Mouse (Mus musculus): ENCODE measurements around the gene Ppp1r1b. TPM values are rescaled to one million over a fixed set of nuclear protein-coding genes. Genes with fewer than 3 reads are reported as not detected.

The Ppp1r1b gene
- total RNA-seq, 2 experiments from 2014 or later, result not detected

- ATAC-seq (replicated peaks; ENCODE audit: poor library complexity, severe bottlenecking), result no peak
These were observed 7.0 kb upstream of the Ppp1r1b start for GRCm38 (mm10) chr11:98341174-98341573.

GRCm38 (mm10) chr11:98342000-98342945 lies 5.9 kb upstream of the Ppp1r1b start:
- peak; percentile 85 for ATAC-seq (replicated peaks; ENCODE audit: poor library complexity, severe bottlenecking)

GRCm38 (mm10) chr11:98345253-98345652 lies 3.0 kb upstream of the Ppp1r1b start:
- ATAC-seq (replicated peaks; ENCODE audit: poor library complexity, severe bottlenecking), result peak; percentile 39; the same call in 1 of the 2 replicates

GRCm38 (mm10) chr11:98346168-98346567 lies 2.0 kb upstream of the Ppp1r1b start:
- no peak for ATAC-seq (replicated peaks; ENCODE audit: poor library complexity, severe bottlenecking)

DNA sequence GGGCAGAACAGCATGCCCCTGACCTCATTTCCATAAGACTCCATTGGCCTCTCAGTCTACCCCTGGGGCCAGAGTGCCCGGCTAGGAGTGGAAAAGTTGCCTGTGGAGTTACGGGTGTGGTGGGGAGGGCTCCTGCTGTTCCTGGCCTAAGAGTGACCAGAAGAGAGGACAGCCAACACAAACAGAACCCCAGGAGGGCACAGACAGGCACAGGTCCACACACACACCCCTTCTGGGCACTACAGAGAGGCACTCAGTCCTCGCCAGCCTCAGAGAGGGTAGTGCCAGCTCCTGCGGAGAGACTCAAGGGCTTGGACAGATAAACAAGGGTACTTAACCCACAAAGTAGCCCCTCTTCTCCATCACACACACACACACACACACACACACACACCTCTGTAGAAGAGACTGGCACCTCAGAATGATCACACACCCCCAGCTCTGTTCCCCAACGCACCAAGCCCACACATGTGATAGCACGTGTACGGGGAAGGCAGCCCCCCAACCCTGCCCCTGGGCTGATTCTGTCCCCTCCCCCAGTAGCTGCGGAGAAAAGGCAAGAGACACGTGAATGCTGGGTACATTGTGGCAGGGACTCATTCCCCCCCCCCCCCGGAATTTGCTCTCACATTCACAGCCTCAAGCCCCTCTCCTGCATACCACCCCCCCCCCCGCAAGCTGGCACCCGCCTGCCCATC lies 670 bp upstream of the Ppp1r1b start:
- ATAC-seq (replicated peaks; ENCODE audit: poor library complexity, severe bottlenecking), result no peak

GRCm38 (mm10) chr11:98349308-98349707 lies 1.1 kb downstream of the Ppp1r1b start:
- no peak for ATAC-seq (replicated peaks; ENCODE audit: poor library complexity, severe bottlenecking)

- ATAC-seq (replicated peaks; ENCODE audit: poor library complexity, severe bottlenecking), result no peak
These were observed 4.2 kb downstream of the Ppp1r1b start for GRCm38 (mm10) chr11:98352272-98352990.

DNA sequence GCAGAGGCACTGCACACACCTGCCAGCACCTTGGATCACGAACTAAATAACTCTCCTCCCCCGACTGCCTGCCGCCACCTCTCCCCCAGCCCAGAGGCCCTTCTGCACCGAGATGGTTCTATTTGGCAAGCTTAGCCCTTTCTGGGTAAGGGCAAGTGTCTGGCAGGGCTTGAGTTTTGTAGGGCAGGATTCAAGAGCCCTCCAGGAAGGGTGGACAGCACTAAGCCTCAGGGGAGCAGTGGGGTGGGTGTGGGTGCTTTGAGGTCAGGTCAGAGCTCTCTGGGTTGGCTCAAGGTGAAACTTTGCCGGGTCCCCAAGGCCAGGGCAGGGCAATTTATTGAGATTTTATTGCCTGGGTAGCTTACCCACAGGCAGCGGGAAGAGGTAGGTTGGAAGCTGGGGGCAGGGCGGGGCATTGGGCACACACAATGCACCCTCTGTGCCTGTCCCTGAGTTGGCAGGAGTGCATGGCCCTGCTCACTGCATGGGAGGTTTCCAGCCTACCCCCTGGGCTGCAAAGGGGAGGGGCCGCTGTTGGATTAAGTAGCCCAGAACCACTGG lies 5.5 kb downstream of the Ppp1r1b start:
- ATAC-seq (replicated peaks; ENCODE audit: poor library complexity, severe bottlenecking), result no peak

DNA sequence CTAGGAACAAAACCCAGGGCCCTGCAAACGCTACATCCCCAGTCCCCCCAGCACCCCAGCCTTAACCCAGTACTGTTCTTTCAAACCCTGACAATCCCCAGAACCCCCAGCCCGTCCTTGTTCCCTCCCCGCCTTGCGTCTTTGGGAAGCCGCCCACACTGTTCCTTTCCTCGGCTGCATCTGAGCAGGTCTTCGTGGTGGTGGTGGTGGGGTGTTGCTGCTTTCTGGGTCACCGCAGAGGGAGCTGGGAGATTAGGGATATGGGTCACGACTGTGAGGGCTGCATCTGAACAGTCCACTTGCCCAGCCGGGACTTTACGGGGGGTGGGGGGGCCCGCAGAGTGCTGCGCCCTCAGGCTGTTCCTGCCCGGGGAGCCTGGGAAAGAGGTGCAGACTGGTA lies 6.2 kb downstream of the Ppp1r1b start:
- ATAC-seq (replicated peaks; ENCODE audit: poor library complexity, severe bottlenecking), result no peak

DNA sequence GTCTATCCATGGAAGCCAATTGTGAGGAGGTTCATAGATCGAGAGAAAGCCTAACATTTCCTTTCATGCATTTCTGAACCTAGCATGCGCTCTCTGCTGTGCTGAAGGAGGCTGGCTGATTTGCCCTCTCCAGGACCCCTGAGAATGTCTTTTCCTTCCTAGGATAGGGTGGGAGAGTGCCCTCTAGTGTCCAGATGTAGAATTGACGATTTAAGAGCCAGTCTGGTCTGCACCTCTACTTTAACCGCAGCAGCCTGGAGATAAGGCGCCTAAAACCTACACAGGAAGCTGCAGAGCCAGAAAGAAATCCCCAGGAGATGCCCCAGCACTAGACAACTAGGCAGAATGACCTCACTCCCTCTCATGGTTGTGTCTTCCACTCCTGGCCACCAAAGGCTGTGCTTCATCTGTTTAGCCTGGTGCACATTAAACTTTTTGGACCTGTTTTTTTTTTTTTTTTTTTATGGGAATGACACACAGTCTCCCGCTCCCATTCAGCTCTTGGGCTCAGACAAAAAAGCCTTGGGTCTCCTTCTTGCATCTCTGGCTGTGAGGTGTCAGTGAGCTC lies 7.6 kb downstream of the Ppp1r1b start:
- peak; percentile 60 for ATAC-seq (replicated peaks; ENCODE audit: poor library complexity, severe bottlenecking)

- no peak for ATAC-seq (replicated peaks; ENCODE audit: poor library complexity, severe bottlenecking)
These were observed 8.6 kb downstream of the Ppp1r1b start for GRCm38 (mm10) chr11:98356625-98357394.

DNA sequence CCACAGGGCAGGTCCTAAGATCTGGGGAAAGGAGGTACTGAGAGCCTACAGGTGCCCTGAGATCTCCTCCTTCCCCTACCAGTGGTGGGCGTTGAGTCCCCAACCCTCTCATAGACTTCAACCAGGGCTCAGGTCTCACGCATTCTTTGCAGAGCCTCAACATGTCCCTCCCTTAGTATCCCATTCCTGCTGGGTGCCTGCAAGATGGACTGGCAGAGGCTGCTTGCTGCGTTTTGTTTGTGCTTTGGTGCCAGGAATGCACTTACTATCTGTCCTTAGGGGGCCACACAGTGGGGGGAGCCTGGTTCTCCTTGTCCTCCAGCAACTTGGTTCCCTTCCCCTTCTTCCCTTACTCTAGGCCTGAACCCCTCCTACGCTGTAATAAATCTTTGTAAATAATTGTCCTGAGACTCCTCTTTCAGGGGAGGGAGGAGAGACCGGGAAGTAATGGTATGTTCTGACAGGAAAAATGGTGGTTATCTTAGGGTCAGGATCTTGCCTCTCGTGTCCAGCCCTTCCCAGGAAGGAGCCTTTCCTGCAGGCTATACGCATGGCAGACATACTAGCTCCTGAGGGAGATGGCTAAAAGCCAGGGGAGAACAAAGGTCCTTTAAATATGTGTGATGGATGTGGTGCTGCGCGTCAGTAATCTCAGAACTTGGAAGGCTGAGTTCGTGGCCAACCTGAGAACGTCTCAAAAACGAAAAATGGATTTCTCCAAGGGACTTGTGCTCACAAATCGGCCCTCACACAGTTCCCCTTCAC lies 9.4 kb downstream of the Ppp1r1b start:
- ATAC-seq (replicated peaks; ENCODE audit: poor library complexity, severe bottlenecking), result no peak

GRCm38 (mm10) chr11:98358161-98359083 lies 10.2 kb downstream of the Ppp1r1b start, which contains the start of gene Stard3:
Stard3 (plus strand) TSS chr11:98358368.
- ATAC-seq (replicated peaks; ENCODE audit: poor library complexity, severe bottlenecking), result peak; percentile 61

DNA sequence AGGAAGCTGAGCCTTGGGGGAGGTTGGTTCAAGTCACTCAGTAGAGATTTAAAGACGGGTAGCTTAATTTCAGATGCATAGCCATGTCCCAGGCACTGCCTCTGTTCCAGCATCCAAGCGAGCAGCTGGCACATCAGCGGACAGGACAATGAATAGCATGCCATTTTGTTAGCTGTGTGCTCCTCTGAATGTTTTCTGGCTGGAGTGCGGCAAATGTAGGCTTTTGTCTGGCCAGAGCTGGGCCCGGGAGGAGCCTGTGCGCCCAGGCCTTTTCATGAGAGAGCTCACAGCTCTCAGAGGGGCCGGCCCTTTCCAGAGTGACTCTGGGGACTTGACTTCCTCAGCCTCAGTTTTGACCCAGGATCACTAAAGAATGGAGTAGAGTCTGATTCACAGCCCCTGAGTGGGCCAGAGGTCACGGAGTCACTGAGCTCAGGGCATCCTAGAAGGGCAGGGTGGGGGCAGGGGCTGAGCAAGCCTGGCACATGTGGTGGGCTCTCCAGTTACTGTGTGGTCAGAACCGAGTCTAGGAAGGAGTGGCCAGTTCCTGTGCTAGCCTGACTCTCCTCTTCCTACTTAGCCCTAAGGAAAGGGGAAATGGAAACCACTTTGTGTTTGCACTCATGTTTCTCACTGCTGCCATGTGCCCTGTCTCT lies 12.8 kb downstream of the Ppp1r1b start:
- peak; percentile 77 for ATAC-seq (replicated peaks; ENCODE audit: poor library complexity, severe bottlenecking)

DNA sequence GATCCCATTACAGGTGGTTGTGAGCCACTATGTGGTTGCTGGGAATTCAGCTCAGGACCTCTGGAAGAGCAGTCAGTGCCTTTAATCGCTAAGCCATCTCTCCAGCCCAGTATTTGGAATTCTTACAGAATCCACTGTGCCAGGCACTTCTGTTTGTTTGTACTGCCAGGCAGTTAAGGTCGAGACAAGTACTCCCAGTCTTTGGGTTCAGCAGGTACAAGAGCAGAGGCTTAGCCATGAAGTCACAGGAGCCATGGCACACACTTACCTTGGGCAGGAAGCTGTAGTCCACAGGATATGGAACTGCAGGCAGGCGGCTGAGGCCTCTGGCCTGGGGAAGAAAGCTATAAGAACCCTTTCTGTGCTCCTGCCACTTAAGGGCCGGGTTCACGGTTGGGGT lies 15.6 kb downstream of the Ppp1r1b start:
- no peak for ATAC-seq (replicated peaks; ENCODE audit: poor library complexity, severe bottlenecking)

- ATAC-seq (replicated peaks; ENCODE audit: poor library complexity, severe bottlenecking), result no peak
These were observed 16.2 kb downstream of the Ppp1r1b start for GRCm38 (mm10) chr11:98364410-98364809.

DNA sequence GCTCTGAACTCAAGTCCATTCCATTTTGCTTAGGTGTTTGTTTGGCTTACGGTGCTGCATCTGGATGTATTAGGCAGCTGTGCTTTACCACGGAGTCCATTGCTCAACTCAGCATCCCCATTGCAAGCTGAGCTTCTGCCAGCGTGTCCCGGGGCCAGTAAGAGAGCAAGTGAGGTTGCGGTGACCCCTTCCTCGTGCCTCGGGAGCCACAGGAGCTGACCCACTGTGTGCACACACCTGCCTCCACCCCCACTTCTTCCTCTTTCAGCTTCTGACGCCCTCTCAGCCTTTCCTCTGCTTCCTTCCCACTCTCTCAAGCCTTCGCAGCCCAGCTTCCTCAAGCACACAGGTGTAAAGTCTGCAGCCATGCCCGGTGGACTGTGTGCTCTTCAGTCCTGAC lies 18.1 kb downstream of the Ppp1r1b start:
- peak; percentile 75 for ATAC-seq (replicated peaks; ENCODE audit: poor library complexity, severe bottlenecking)
